Mouse (Mus musculus): ENCODE measurements around the gene Psph. TPM values are rescaled to one million over a fixed set of nuclear protein-coding genes. Genes with fewer than 3 reads are reported as not detected.

Psph gene
- 29.1 TPM for polyA plus RNA-seq (2015; fragmentation: Illumina TruSeq; extraction: RNeasy Lipid Tissue Mini Kit (QIAGEN cat#74804); ENCODE audit: low read depth, low replicate concordance)

GRCm38 (mm10) chr5:129786818-129787790 is at the start of gene Psph:
Gene Psph (minus strand): TSS chr5:129787449.

DNA sequence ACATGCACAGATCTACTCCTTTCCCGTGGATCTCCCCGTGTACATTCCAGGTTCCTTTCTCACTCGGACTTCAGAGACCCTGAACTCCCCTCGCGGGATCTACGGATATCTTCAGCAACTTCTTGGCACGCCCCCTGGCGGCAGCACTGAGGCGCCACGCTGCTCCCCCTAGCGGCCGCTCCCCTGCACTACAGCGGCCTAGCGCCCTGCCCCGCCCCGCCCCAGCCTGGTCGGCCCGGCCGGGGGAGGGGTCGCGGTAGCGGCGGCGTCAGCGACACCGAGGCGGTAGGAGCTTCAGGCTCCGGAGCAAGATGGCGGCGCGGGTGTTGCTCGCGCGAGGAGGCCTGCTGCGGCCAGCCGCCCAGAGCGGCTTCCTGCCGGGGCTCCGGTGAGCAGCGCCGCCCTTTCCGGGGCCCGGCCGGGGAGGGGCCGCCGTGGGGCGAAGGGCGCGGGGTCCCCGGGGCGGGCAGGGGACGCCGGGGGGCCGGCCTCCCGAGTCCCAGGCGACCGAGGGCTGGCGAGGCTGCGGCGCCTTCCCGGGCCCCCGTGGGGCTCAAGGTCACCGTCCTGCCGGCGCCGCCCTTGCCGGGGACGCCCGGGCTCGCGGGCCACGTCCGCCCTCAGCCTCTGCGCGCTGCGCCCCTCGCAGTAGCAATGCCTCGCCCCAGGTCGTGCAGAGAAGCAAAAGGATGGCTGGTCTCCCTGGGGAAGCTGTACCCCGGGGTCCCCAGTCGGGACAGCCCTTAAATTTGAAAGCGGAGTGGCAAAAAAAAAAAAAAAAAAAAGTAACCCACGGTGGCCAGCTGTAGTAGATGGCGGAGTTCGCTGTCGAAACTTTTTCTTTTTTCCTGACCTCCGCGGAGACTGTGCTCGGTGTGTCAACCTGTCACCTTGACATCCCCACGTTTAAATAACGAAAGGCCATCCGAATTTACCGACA is 62.1 kb downstream of the Psph start, which contains the start of gene Nipsnap2:
Gene Nipsnap2, plus strand, starts transcription at position 230 of the 940 bp plus-strand sequence.

Other genes starting within 250 kb of the Psph start
- gene Mmp17, start 203.3 kb downstream of the Psph start, polyA plus RNA-seq (2015; fragmentation: Illumina TruSeq; extraction: RNeasy Lipid Tissue Mini Kit (QIAGEN cat#74804); ENCODE audit: low read depth, low replicate concordance) = 65.3 TPM
- 4.6 TPM for gene Zfp11, start 117.3 kb downstream of the Psph start, polyA plus RNA-seq (2015; fragmentation: Illumina TruSeq; extraction: RNeasy Lipid Tissue Mini Kit (QIAGEN cat#74804); ENCODE audit: low read depth, low replicate concordance)
- not detected for gene Sept14, start 78.9 kb downstream of the Psph start, polyA plus RNA-seq (2015; fragmentation: Illumina TruSeq; extraction: RNeasy Lipid Tissue Mini Kit (QIAGEN cat#74804); ENCODE audit: low read depth, low replicate concordance)
- 109 TPM for gene Mrps17, start 72.0 kb downstream of the Psph start, polyA plus RNA-seq (2015; fragmentation: Illumina TruSeq; extraction: RNeasy Lipid Tissue Mini Kit (QIAGEN cat#74804); ENCODE audit: low read depth, low replicate concordance)
- gene Nipsnap2, start 62.4 kb downstream of the Psph start, polyA plus RNA-seq (2015; fragmentation: Illumina TruSeq; extraction: RNeasy Lipid Tissue Mini Kit (QIAGEN cat#74804); ENCODE audit: low read depth, low replicate concordance) = 104 TPM
- 20.4 TPM for gene Sumf2, start 59.5 kb upstream of the Psph start, polyA plus RNA-seq (2015; fragmentation: Illumina TruSeq; extraction: RNeasy Lipid Tissue Mini Kit (QIAGEN cat#74804); ENCODE audit: low read depth, low replicate concordance)
- gene Chchd2, start 100.0 kb upstream of the Psph start, polyA plus RNA-seq (2015; fragmentation: Illumina TruSeq; extraction: RNeasy Lipid Tissue Mini Kit (QIAGEN cat#74804); ENCODE audit: low read depth, low replicate concordance) = 738 TPM
- 7.1 TPM for gene Zbed5, start 108.3 kb upstream of the Psph start, polyA plus RNA-seq (2015; fragmentation: Illumina TruSeq; extraction: RNeasy Lipid Tissue Mini Kit (QIAGEN cat#74804); ENCODE audit: low read depth, low replicate concordance)
- gene Phkg1, start 111.1 kb upstream of the Psph start, polyA plus RNA-seq (2015; fragmentation: Illumina TruSeq; extraction: RNeasy Lipid Tissue Mini Kit (QIAGEN cat#74804); ENCODE audit: low read depth, low replicate concordance) = 22.4 TPM
- 1.6 TPM for gene Nupr1l, start 121.1 kb upstream of the Psph start, polyA plus RNA-seq (2015; fragmentation: Illumina TruSeq; extraction: RNeasy Lipid Tissue Mini Kit (QIAGEN cat#74804); ENCODE audit: low read depth, low replicate concordance)
- 47.3 TPM for gene Vkorc1l1, start 154.5 kb upstream of the Psph start, polyA plus RNA-seq (2015; fragmentation: Illumina TruSeq; extraction: RNeasy Lipid Tissue Mini Kit (QIAGEN cat#74804); ENCODE audit: low read depth, low replicate concordance)
- 19.3 TPM for gene Gusb, start 215.6 kb upstream of the Psph start, polyA plus RNA-seq (2015; fragmentation: Illumina TruSeq; extraction: RNeasy Lipid Tissue Mini Kit (QIAGEN cat#74804); ENCODE audit: low read depth, low replicate concordance)
- 20.2 TPM for gene Asl, start 241.8 kb upstream of the Psph start, polyA plus RNA-seq (2015; fragmentation: Illumina TruSeq; extraction: RNeasy Lipid Tissue Mini Kit (QIAGEN cat#74804); ENCODE audit: low read depth, low replicate concordance)
- 56.4 TPM for gene Crcp, start 241.8 kb upstream of the Psph start, polyA plus RNA-seq (2015; fragmentation: Illumina TruSeq; extraction: RNeasy Lipid Tissue Mini Kit (QIAGEN cat#74804); ENCODE audit: low read depth, low replicate concordance)

Measured in brain, adult 10 weeks (tissue).